Mouse (Mus musculus) brain, embryonic 14.5 days (tissue): ENCODE results near the gene Pkn1.

Experiments
- CTCF ChIP-seq: fragments of 200-500 bp; IDR thresholded peaks from 2 replicates; pipeline ENCODE4 v1.5.1; 2012; ENCODE audit warnings: inconsistent platforms, mild to moderate bottlenecking, moderate library complexity, borderline replicate concordance; ENCODE audit not compliant: insufficient read depth, insufficient read length; ENCODE audit errors: extremely low read depth
- POLR2A ChIP-seq: fragments of 200-500 bp; IDR thresholded peaks from 2 replicates; pipeline ENCODE4 v1.6.1; 2012; ENCODE audit warnings: mild to moderate bottlenecking, inconsistent platforms, borderline replicate concordance; ENCODE audit not compliant: poor library complexity, insufficient read depth, insufficient read length, severe bottlenecking; ENCODE audit errors: extremely low read depth

GRCm38 (mm10) chr8:83693609-83694236 lies 5.3 kb downstream of the Pkn1 start:
- TF ChIP-seq POLR2A, result no peak
- no peak for TF ChIP-seq CTCF
